Mouse (Mus musculus): ENCODE measurements at regions not wholly inside any gene's neighbourhood (a gene's known extent, or its start where the extent isn't known, plus 50 kb on each side); places are given as distances from the start of the nearest gene placed in this dataset.
"Not testable (repeated sequence)": the region's sequence is repeated elsewhere in the genome, so short reads cannot be mapped to it uniquely, and the experiment has no call there.

DNA sequence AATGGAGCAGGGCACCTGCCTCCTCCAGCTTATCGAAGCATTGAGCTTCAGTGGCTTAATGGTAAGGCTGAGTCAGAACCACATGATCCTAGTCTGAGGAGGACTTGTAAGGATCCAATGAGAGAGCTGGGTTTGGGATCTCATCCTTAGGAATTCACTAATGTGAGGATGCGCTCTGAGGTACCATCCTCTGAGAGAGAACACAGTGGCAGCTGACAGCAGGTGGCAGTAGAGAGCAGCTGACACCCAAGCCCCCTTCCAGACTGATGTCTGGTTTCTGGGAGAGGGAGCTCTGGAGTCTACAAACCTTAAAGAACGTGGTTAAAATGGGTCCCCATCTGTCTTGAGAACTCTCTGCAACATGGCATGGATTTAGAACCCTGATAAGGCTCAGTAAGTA lies 137.8 kb downstream of the B3glct start:
- peak in 1 of 2 experiments; percentile 15 for DNase-seq
- intact Hi-C loops (cut with DNase I) = loop anchor here (2.0 kb wide), 1 partner anchor 35 kb away; no protein-coding TSS in a partner anchor

DNA sequence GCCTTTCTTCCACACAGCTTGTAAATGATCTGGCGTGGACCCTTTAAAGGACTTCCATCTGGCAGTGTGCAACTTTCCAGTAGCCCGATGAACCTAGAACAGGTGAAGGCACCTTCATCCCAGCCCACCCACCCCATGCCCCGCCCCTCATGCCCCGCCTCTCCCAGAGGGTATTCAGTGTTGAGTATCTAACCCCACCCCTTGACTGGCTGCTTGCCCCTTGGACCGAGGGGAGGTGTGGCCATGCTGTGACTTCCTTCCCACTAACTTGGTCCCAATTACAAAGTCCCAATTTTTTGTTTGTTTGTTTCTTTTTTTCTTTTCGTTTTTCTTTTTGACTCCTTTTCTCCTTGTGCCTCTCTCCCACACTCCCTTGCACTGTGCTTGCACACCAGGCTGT lies 140.8 kb downstream of the B3glct start:
- no peak for DNase-seq
- intact Hi-C loops (cut with DNase I) = no loop called here

DNA sequence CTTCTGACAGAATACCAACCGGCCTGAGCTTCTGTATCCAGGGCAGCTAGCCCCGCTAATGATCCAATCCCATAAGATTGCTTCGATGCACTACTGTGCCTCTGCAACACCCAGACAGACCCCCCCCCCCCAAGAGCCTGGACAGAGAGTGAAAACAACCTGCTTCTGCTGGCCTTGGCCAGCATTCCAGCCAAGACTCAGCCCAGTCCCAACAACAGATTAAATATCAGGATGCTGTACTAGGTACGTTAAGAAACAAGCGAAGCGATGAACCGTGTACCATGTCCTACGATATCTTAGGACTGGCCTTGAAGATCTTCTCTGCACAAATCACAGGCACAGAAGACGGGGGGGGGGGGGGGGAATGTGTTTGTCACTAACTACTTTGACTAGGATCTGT lies 145.8 kb downstream of the B3glct start:
- DNase-seq = no peak
- intact Hi-C loops (cut with DNase I) = no loop called here

DNA sequence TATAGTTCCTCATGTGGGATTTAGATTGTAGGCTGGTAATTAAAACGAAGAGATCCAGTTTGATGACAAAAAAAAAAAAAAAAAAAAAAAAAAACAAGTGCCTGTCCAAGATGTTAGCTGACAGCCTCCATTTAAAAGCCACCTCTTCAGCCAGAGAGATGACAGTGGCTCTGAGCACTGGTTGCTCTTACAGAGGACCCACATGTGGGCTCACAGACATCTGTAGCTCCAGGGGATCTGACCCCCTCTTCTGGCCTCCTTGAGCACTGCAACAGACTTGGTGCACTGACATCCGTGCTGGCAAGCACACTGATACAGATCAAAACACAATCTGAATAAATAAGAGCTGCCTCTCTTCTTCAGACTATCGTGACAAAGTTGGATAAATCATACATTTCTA lies 149.6 kb downstream of the B3glct start:
- intact Hi-C loops (cut with DNase I) = no loop called here
- DNase-seq = no peak

DNA sequence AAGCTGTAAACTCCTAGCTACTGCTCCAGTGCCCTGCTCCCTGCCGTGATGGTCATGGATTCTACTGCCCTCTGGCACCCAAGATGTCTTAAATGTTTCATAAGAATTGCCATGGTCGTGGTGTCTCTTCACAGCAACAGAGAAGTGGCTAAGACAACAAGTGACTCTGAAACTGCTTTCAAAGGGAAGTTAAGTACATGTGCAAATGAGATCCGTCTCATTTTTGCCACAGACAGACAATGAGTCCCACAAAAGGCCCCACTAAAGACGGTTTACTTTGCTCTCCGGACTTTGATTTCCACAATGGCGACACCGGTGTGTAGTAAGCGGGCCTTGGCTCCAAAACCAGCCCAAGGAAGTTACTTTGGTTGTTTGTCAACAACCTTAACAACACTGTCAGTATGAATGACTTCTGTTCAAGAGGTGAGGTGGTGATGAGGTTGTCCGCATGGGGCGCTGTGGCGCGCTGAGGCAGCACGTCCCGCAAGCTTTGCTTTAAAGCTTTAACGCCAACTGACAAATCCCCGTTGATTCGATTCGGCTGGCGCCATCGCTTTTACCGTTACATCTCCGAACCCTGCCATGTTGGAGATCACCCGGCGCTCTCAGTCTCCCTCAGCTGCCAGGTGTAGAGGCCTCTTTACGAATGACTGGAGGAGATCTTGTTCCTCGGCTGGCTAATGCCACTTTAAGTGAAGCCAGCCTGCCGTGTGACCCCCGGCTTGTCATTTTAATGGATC lies 153.3 kb downstream of the B3glct start:
- intact Hi-C loops (cut with DNase I) = no loop called here
- peak; percentile 24 to 36 for DNase-seq

DNA sequence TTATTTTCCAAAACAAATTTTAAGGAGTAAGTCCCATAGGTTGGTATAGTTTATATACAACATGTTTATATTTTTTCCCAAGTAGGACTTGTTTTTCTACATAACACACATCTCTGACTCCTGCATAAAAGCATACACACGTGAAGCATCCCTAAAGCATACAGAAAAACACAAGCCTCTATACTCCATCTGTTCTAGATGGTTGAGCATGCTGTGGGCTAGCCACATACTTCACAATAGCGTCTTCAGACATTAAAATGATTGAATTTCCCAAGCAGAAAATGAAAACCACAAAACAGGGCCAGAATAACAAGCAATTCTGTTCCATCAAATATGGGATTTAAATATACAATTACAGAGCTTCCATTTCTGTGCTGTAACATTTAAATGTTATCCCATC lies 159.3 kb downstream of the B3glct start:
- DNase-seq = no peak
- intact Hi-C loops (cut with DNase I) = no loop called here

DNA sequence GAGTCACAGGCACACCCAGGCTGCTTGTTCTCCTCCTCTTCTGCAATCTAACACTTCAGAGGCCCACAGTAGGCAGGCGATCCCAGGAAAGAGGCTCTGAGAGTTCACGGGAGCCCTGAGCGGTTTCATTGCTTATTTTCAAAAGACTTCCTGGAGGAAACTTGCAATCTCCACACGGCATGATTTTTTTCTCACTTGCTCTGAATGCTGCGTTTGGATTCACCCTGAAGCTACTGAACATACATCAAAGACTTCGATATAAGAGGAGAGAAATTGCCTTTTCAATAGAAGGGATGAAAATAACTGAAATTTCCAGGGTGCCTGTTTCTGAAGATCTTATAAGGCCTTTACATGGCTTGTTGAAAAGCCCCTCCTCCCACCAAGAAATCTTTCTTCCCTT lies 164.5 kb downstream of the B3glct start:
- no peak for DNase-seq
- intact Hi-C loops (cut with DNase I) = no loop called here

DNA sequence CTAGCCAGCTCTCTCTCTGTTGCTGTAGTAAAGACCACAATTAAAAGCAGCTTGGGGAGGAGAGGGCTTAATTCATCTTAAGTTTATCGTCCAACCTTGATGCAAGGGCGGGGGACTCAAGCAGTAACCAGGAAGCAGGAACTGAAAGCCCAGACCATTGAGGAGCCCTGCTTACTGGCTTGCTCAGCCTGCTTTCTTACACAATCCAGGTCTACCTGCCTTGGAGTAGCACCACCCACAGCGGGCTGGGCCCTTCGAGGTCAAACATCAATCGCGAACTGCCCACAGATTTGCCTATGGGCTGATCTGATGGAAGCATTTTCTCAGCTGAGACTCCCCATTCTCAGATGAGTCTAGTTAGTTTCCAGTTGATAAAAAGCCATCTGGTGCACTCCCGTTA lies 165.3 kb downstream of the B3glct start:
- DNase-seq = no peak
- intact Hi-C loops (cut with DNase I) = no loop called here

DNA sequence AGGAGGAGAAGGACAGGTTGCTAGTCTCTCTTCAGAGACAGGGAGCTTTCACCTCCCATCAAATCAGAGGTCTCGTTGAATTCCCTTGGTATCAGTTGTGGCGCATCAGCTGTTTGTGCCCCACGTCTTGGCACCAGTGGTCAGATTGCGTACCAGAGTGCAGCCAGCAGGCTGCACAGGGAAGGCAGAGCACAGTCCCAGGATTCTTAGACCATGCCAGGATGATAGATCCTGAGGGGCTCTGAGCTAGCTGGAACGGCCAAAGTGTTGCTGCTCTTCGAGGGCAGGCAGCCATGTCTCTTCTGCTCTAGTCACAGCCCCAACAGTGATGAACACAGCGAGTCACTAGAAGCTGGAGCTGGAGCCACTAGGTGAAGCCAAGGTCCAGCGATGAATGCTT lies 167.2 kb downstream of the B3glct start:
- DNase-seq = no peak
- intact Hi-C loops (cut with DNase I) = no loop called here

DNA sequence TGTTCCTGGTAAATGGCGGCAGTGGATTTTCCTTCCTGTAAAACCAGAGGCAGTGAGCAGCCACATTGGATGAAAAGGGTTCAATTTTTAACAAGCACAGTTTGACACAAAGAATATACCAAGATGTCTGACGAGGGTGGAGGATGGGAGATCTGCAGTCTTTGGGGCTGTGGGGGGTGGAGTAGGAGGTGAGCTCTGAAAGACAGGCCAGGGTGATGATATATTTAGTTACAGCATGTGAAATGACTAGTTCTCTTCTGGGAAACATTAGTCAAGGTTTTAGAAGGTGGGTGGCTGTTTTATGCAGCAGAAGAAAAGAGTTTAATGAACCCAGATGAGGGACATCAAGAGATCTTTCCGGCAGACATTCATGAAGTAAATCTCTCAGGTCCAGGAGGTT lies 170.0 kb upstream of the Rxfp2 start:
- no peak for DNase-seq
- intact Hi-C loops (cut with DNase I) = no loop called here

DNA sequence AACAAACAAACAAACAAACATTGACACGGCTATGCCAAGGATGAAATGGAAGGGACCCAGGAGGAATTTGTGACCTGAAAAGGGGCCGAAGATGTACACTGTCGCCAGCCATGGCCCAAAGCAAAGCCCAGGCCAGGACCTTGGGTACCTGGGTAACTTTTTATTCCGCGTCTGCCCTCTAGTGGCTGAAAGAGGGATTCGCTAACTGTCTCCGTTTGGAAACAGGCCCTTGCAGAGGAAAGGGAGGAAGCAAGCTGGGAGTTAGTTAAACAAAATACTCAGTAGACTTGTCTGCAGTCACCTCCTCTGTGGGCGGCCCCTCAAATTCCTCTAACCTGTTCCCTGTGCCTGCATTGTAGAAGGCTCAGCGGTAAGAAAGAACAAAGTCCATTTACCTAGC lies 167.5 kb upstream of the Rxfp2 start:
- intact Hi-C loops (cut with DNase I) = loop anchor here (2.0 to 5.0 kb wide), 2 partner anchors 34 to 139 kb away; no protein-coding TSS in a partner anchor

DNA sequence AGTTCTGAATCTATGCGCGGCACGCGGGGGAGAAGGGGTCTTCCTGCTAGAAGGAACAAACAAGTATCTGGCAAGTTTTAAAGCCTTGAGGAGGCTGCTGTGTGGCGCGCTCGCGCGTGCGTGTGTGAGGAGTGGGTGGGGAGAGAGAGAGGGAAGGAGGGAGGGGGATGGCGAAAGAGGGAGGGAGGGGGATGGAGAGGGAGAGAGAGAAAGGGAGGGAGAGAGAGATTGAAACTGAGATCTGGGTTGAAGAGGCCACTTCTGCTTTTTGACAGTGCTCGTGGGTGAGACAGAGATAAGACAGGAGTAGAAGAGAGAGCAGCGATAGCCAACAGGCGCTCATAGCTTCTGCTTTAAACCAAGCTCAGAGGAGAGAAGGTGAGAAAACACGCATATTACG lies 166.0 kb upstream of the Rxfp2 start:
- intact Hi-C loops (cut with DNase I) = loop anchor here (5.0 kb wide), 1 partner anchor 140 kb away; no protein-coding TSS in a partner anchor
- DNase-seq = no peak

More for the DNA sequence above, 167.5 kb upstream of the Rxfp2 start:
- DNase-seq = peak; percentile 28 to 39

DNA sequence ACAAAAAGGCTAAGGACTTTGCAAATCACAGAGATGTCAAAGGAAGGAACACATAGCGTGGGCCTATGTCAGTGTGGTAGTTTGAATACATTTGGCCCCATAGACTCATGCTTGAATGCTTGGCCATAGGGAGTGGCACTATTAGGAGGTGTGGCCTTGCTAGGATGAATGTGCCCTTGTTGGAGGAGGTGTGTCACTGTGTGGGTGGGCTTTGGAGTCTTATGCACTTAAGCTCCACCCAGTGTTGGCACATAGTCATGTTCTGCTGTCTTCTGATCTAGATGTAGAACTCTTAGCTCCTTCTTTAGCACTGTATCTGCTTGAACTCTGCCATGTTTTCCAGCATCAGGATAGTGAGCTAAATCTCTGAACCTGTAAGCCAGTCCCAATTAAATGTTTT lies 162.4 kb upstream of the Rxfp2 start:
- no peak for DNase-seq
- intact Hi-C loops (cut with DNase I) = no loop called here

DNA sequence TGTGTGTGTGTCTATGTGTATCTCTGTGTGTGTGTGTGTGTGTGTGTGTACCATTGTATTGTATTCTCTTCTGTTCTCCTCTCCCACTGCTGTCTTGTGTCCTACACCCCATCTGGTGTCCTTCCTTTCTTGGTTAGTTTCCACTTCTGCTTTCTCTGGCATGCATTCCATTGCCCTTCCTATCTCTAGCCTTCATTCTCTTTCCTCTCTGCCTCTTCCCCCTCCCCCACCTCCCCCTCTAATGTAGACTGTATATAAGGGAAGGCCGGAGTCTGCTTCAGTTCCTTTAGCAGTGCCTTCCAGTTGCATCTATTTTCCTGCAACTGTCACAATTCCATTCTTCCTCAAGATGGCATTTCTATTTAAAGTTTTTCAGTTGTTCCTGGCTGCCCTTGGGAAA lies 161.5 kb upstream of the Rxfp2 start:
- intact Hi-C loops (cut with DNase I) = no loop called here
- DNase-seq = no peak

DNA sequence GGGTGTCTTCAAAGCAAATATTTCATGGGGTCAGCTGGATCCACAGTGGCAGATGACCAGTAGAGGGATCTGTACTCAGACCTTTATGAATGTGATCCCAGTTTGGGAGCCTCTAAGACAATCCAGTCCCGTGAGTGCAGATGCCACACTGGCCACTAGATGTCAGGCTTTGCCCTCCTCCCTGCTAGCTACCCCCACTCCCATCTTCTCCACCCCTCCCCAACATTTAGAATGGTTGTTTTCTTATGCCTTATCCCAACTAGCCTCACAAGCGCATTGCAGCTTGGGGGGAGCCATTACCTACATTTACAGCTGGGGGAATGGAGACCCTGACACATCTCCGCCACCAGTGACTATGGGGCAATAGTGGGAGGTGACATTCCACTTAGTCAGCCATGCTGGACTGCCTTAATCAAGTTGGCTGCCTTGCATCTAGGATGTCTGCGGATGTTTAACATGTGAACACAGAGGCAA lies 156.9 kb upstream of the Rxfp2 start:
- intact Hi-C loops (cut with DNase I) = loop anchor here (1.0 to 5.0 kb wide), 2 partner anchors 41 to 159 kb away; no protein-coding TSS in a partner anchor
- DNase-seq = peak; percentile 17 to 39

DNA sequence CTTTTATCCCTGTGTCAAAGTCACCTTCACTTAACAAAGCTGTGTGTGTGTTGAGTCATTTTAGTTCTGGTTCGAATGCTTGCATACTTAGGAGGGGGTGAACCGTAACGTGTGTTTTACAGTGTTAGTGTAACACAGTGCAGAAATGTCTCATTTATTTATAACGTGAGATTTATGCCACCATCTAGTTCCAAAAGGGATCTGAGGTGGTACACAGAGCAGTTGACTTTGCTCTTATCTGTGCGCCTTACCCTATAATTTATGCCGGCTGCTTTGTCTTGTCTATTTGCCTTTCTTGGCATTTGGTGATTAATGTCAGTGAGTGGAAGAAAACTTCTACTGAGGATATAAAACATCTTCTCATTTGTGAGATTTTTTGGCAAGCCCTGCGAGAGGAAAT lies 150.5 kb upstream of the Rxfp2 start:
- intact Hi-C loops (cut with DNase I) = no loop called here
- no peak for DNase-seq

DNA sequence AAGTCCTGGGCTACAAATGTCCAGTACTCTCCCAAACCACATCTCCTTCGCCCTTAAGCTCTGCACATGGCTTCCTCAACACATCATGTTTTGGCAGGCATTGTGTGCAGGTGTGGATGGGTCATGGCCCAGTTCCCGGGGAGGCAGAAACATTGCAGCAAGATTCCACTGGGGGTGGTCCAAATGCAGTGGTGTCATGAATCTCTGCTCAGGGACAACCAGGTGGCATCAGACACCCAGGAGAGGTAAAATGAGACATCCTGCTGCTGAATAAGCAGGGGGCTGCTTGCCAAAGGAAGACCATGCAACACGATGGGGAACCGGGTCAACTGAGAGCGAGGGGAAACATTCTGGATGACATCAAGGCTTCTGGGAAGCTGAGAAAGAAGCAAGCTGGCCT lies 149.0 kb upstream of the Rxfp2 start:
- DNase-seq = peak; percentile 16 to 29
- intact Hi-C loops (cut with DNase I) = no loop called here

DNA sequence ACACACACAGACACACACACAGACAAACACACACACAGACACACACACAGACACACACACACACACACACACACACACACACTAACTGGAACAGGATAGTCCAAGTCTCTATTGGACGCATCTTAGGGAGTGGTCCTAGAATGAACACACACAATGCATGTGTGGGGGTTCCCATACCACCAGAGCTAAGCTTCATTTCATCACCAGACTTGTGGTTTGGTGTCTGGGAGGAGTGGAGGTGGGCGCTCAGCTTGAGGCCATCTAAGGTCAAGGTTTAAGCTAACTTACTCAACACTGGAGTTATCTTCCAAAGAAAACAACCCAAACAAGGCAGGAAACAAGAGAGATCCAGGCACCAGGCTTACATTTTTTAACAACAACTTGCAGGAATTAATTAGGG lies 147.9 kb upstream of the Rxfp2 start:
- intact Hi-C loops (cut with DNase I) = no loop called here
- no peak for DNase-seq

DNA sequence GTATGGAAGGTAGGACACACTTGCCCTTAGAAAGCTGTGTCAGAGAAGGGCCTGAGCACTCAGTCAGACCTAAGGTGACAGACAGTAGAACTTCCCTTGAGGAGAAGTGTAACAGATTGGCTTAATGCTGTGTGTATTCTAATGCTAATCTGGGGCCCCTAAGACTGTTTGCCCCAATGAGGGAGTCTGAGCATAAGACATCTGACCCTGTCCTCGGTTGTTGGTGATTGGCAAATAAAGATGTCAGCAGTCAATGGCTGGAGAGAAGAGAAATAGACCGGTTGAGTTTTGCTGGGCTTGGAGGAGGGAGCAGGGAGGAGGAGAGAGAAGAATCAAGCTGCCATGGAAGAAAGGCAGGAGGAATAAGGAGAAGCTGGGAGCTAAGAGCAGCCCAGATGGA lies 147.0 kb upstream of the Rxfp2 start:
- no peak for DNase-seq
- intact Hi-C loops (cut with DNase I) = no loop called here

DNA sequence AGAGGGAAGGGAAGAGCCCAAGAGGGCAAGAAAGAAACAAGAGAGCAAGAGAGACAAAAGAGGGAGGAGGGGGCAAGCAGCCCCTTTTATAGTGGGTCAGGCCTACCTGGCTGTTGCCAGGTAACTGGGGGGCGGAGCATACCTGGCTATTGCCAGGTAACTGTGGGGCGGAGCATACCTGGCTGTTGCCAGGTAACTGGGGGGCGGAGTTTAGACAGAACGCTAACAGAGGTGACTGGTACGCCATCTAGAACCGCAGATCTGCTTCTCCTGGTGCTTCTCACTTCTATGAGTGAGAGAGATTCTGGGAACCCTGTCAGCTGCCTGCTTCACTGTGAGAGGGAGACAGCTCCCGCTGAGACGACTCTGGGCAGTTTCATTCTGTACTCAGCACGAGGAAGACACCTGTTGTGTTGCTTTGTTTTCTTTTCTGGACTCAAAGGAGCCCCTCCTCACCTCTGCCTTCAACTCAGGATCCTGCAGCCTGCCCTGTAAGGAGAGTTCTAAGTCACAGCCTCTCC lies 144.9 kb upstream of the Rxfp2 start:
- DNase-seq = no peak
- intact Hi-C loops (cut with DNase I) = no loop called here

DNA sequence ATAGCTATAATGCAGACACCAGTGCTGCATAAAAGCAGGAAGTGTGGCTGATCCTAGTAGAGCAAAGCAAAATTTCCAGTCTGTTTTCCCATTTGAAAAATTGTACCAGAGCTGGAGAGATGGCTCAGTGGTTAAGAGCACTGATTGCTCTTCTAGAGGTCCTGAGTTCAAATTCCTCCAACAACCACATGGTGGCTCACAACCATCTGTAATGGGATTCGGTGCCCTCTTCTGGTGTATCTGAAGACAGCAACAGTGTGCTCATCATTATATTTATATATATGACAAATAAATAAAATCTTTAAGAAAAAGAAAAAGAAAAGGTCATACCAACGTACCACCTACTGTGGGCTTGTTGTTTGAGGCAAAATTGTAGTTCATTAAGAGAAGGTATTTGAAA lies 144.1 kb upstream of the Rxfp2 start:
- DNase-seq = no peak
- intact Hi-C loops (cut with DNase I) = no loop called here

DNA sequence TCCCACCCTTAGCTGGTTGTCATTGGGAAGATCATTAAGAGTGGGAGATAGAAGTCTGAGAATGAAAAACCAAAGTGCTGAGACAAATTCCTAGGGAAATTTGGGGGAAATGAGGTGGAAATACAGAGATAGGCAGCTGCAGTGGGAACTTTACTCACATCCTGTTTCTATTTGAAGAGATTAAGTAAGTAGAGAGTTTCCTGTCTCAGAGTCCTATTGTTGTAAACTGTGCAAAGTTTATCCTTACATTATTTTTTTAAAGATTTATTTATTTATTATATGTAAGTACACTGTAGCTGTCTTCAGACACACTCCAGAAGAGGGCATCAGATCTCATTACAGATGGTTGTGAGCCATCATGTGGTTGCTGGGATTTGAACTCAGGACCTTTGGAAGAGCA lies 126.0 kb upstream of the Rxfp2 start:
- intact Hi-C loops (cut with DNase I); DNase-seq: not testable (repeated sequence)

All from gastrocnemius, postnatal 36 days (tissue).